Mouse (Mus musculus): ENCODE results near the gene Ipo4. TPM values are rescaled to one million over a fixed set of nuclear protein-coding genes. Genes with fewer than 3 reads are reported as not detected.

Gene Ipo4
- polyA plus RNA-seq, 1 experiment from 2014 or later, result 13.4 TPM

Other genes starting within 250 kb of the Ipo4 start
- 46.8 TPM for gene Dhrs4, start 157.2 kb downstream of the Ipo4 start, polyA plus RNA-seq (2014; fragmentation: Illumina TruSeq; extraction: RNeasy Lipid Tissue Mini Kit (QIAGEN cat#74804); ENCODE audit: low read depth, low replicate concordance)
- gene Carmil3, start 145.3 kb downstream of the Ipo4 start, polyA plus RNA-seq (2014; fragmentation: Illumina TruSeq; extraction: RNeasy Lipid Tissue Mini Kit (QIAGEN cat#74804); ENCODE audit: low read depth, low replicate concordance), result not detected
- gene Cpne6, start 125.5 kb downstream of the Ipo4 start, polyA plus RNA-seq (2014; fragmentation: Illumina TruSeq; extraction: RNeasy Lipid Tissue Mini Kit (QIAGEN cat#74804); ENCODE audit: low read depth, low replicate concordance), result not detected
- gene Nrl, start 111.0 kb downstream of the Ipo4 start, polyA plus RNA-seq (2014; fragmentation: Illumina TruSeq; extraction: RNeasy Lipid Tissue Mini Kit (QIAGEN cat#74804); ENCODE audit: low read depth, low replicate concordance), result not detected
- gene Pck2, start 95.7 kb downstream of the Ipo4 start, polyA plus RNA-seq (2014; fragmentation: Illumina TruSeq; extraction: RNeasy Lipid Tissue Mini Kit (QIAGEN cat#74804); ENCODE audit: low read depth, low replicate concordance), result 4.3 TPM
- gene Dcaf11, start 76.0 kb downstream of the Ipo4 start, polyA plus RNA-seq (2014; fragmentation: Illumina TruSeq; extraction: RNeasy Lipid Tissue Mini Kit (QIAGEN cat#74804); ENCODE audit: low read depth, low replicate concordance), result 19.7 TPM
- gene A730061H03Rik, start 75.6 kb downstream of the Ipo4 start, polyA plus RNA-seq (2014; fragmentation: Illumina TruSeq; extraction: RNeasy Lipid Tissue Mini Kit (QIAGEN cat#74804); ENCODE audit: low read depth, low replicate concordance), result not detected
- gene Fitm1, start 60.3 kb downstream of the Ipo4 start, polyA plus RNA-seq (2014; fragmentation: Illumina TruSeq; extraction: RNeasy Lipid Tissue Mini Kit (QIAGEN cat#74804); ENCODE audit: low read depth, low replicate concordance), result not detected
- gene Psme1, start 57.8 kb downstream of the Ipo4 start, polyA plus RNA-seq (2014; fragmentation: Illumina TruSeq; extraction: RNeasy Lipid Tissue Mini Kit (QIAGEN cat#74804); ENCODE audit: low read depth, low replicate concordance), result 266 TPM
- 10.2 TPM for gene Emc9, start 50.7 kb downstream of the Ipo4 start, polyA plus RNA-seq (2014; fragmentation: Illumina TruSeq; extraction: RNeasy Lipid Tissue Mini Kit (QIAGEN cat#74804); ENCODE audit: low read depth, low replicate concordance)
- gene Psme2, start 44.8 kb downstream of the Ipo4 start, polyA plus RNA-seq (2014; fragmentation: Illumina TruSeq; extraction: RNeasy Lipid Tissue Mini Kit (QIAGEN cat#74804); ENCODE audit: low read depth, low replicate concordance), result 161 TPM
- gene Rnf31, start 44.2 kb downstream of the Ipo4 start, polyA plus RNA-seq (2014; fragmentation: Illumina TruSeq; extraction: RNeasy Lipid Tissue Mini Kit (QIAGEN cat#74804); ENCODE audit: low read depth, low replicate concordance), result 6.4 TPM
- gene Irf9, start 32.4 kb downstream of the Ipo4 start, polyA plus RNA-seq (2014; fragmentation: Illumina TruSeq; extraction: RNeasy Lipid Tissue Mini Kit (QIAGEN cat#74804); ENCODE audit: low read depth, low replicate concordance), result 44.9 TPM
- 2.4 TPM for gene Rec8, start 17.9 kb downstream of the Ipo4 start, polyA plus RNA-seq (2014; fragmentation: Illumina TruSeq; extraction: RNeasy Lipid Tissue Mini Kit (QIAGEN cat#74804); ENCODE audit: low read depth, low replicate concordance)
- 1.7 TPM for gene Gm49378, start 1.9 kb upstream of the Ipo4 start, polyA plus RNA-seq (2014; fragmentation: Illumina TruSeq; extraction: RNeasy Lipid Tissue Mini Kit (QIAGEN cat#74804); ENCODE audit: low read depth, low replicate concordance)
- gene Tm9sf1, start 7.8 kb upstream of the Ipo4 start, polyA plus RNA-seq (2014; fragmentation: Illumina TruSeq; extraction: RNeasy Lipid Tissue Mini Kit (QIAGEN cat#74804); ENCODE audit: low read depth, low replicate concordance), result 48.9 TPM
- not detected for gene Tssk4, start 14.2 kb upstream of the Ipo4 start, polyA plus RNA-seq (2014; fragmentation: Illumina TruSeq; extraction: RNeasy Lipid Tissue Mini Kit (QIAGEN cat#74804); ENCODE audit: low read depth, low replicate concordance)
- 32.2 TPM for gene Mdp1, start 24.6 kb upstream of the Ipo4 start, polyA plus RNA-seq (2014; fragmentation: Illumina TruSeq; extraction: RNeasy Lipid Tissue Mini Kit (QIAGEN cat#74804); ENCODE audit: low read depth, low replicate concordance)
- gene Gmpr2, start 36.0 kb upstream of the Ipo4 start, polyA plus RNA-seq (2014; fragmentation: Illumina TruSeq; extraction: RNeasy Lipid Tissue Mini Kit (QIAGEN cat#74804); ENCODE audit: low read depth, low replicate concordance), result 44.1 TPM
- gene Nedd8, start 36.2 kb upstream of the Ipo4 start, polyA plus RNA-seq (2014; fragmentation: Illumina TruSeq; extraction: RNeasy Lipid Tissue Mini Kit (QIAGEN cat#74804); ENCODE audit: low read depth, low replicate concordance), result 81.5 TPM
- 10.6 TPM for gene Tinf2, start 45.9 kb upstream of the Ipo4 start, polyA plus RNA-seq (2014; fragmentation: Illumina TruSeq; extraction: RNeasy Lipid Tissue Mini Kit (QIAGEN cat#74804); ENCODE audit: low read depth, low replicate concordance)
- not detected for gene Tgm1, start 78.0 kb upstream of the Ipo4 start, polyA plus RNA-seq (2014; fragmentation: Illumina TruSeq; extraction: RNeasy Lipid Tissue Mini Kit (QIAGEN cat#74804); ENCODE audit: low read depth, low replicate concordance)
- gene Rabggta, start 86.3 kb upstream of the Ipo4 start, polyA plus RNA-seq (2014; fragmentation: Illumina TruSeq; extraction: RNeasy Lipid Tissue Mini Kit (QIAGEN cat#74804); ENCODE audit: low read depth, low replicate concordance), result 0.47 TPM
- 15.6 TPM for gene Dhrs1, start 109.7 kb upstream of the Ipo4 start, polyA plus RNA-seq (2014; fragmentation: Illumina TruSeq; extraction: RNeasy Lipid Tissue Mini Kit (QIAGEN cat#74804); ENCODE audit: low read depth, low replicate concordance)
- 6.7 TPM for gene Nop9, start 109.7 kb upstream of the Ipo4 start, polyA plus RNA-seq (2014; fragmentation: Illumina TruSeq; extraction: RNeasy Lipid Tissue Mini Kit (QIAGEN cat#74804); ENCODE audit: low read depth, low replicate concordance)
- not detected for gene Cideb, start 122.5 kb upstream of the Ipo4 start, polyA plus RNA-seq (2014; fragmentation: Illumina TruSeq; extraction: RNeasy Lipid Tissue Mini Kit (QIAGEN cat#74804); ENCODE audit: low read depth, low replicate concordance)
- gene Ltb4r2, start 125.5 kb upstream of the Ipo4 start, polyA plus RNA-seq (2014; fragmentation: Illumina TruSeq; extraction: RNeasy Lipid Tissue Mini Kit (QIAGEN cat#74804); ENCODE audit: low read depth, low replicate concordance), result not detected
- 0.41 TPM for gene Ltb4r1, start 130.0 kb upstream of the Ipo4 start, polyA plus RNA-seq (2014; fragmentation: Illumina TruSeq; extraction: RNeasy Lipid Tissue Mini Kit (QIAGEN cat#74804); ENCODE audit: low read depth, low replicate concordance)
- gene Adcy4, start 148.1 kb upstream of the Ipo4 start, polyA plus RNA-seq (2014; fragmentation: Illumina TruSeq; extraction: RNeasy Lipid Tissue Mini Kit (QIAGEN cat#74804); ENCODE audit: low read depth, low replicate concordance), result 1.1 TPM
- not detected for gene Ripk3, start 152.9 kb upstream of the Ipo4 start, polyA plus RNA-seq (2014; fragmentation: Illumina TruSeq; extraction: RNeasy Lipid Tissue Mini Kit (QIAGEN cat#74804); ENCODE audit: low read depth, low replicate concordance)
- 2.6 TPM for gene Nfatc4, start 187.2 kb upstream of the Ipo4 start, polyA plus RNA-seq (2014; fragmentation: Illumina TruSeq; extraction: RNeasy Lipid Tissue Mini Kit (QIAGEN cat#74804); ENCODE audit: low read depth, low replicate concordance)
- gene Nynrin, start 218.1 kb upstream of the Ipo4 start, polyA plus RNA-seq (2014; fragmentation: Illumina TruSeq; extraction: RNeasy Lipid Tissue Mini Kit (QIAGEN cat#74804); ENCODE audit: low read depth, low replicate concordance), result 0.41 TPM
- not detected for gene Cbln3, start 248.4 kb upstream of the Ipo4 start, polyA plus RNA-seq (2014; fragmentation: Illumina TruSeq; extraction: RNeasy Lipid Tissue Mini Kit (QIAGEN cat#74804); ENCODE audit: low read depth, low replicate concordance)
- 9.7 TPM for gene Khnyn, start 249.0 kb upstream of the Ipo4 start, polyA plus RNA-seq (2014; fragmentation: Illumina TruSeq; extraction: RNeasy Lipid Tissue Mini Kit (QIAGEN cat#74804); ENCODE audit: low read depth, low replicate concordance)

All from adrenal gland, adult 10 weeks (tissue).